Mouse (Mus musculus) testis, adult 10 weeks (tissue): Measurements from ENCODE around the gene Ms4a15. TPM values are rescaled to one million over a fixed set of nuclear protein-coding genes. Genes with fewer than 3 reads are reported as not detected.

Source experiments
- polyA plus RNA-seq: library from polyadenylated mRNA; stranded (reverse); fragments of 350-450 nt; fragmentation: Illumina TruSeq; extraction: RNeasy Lipid Tissue Mini Kit (QIAGEN cat#74804); gene quantifications from one replicate; pipeline ENCODE4 v1.2.3, GENCODE M21; 2014; ENCODE audit warnings: low read depth, low replicate concordance

Ms4a15 gene
- polyA plus RNA-seq: not detected

GRCm38 (mm10) chr19:10993150-10993549 is at the start of gene Ms4a15:
Gene Ms4a15 (minus strand): TSS chr19:10993250.

GRCm38 (mm10) chr19:11017891-11018290 is 24.8 kb upstream of the Ms4a15 start, which contains the start of gene Ms4a18:
Gene Ms4a18 (minus strand): TSS chr19:11018031.

GRCm38 (mm10) chr19:10974238-10974865 is 18.7 kb downstream of the Ms4a15 start, which contains the start of gene Ms4a10:
Gene Ms4a10 (minus strand): TSS chr19:10974670.

GRCm38 (mm10) chr19:10949112-10949511 is 43.9 kb downstream of the Ms4a15 start, which contains the start of gene Ccdc86:
Gene Ccdc86 (minus strand): TSS chr19:10949266.

GRCm38 (mm10) chr19:10937110-10937563 is 55.9 kb downstream of the Ms4a15 start, which contains the start of gene Ptgdr2:
Gene Ptgdr2 (plus strand): TSS chr19:10937160.

Other genes with a start within 250 kb of the Ms4a15 start
- not detected for gene Cd6, start 163.2 kb downstream of the Ms4a15 start, polyA plus RNA-seq
- gene Slc15a3, start 153.5 kb downstream of the Ms4a15 start, polyA plus RNA-seq: 0.32 TPM
- not detected for gene Tmem132a, start 123.3 kb downstream of the Ms4a15 start, polyA plus RNA-seq
- 10.3 TPM for gene Tmem109, start 111.2 kb downstream of the Ms4a15 start, polyA plus RNA-seq
- gene Prpf19, start 98.0 kb downstream of the Ms4a15 start, polyA plus RNA-seq: 34.5 TPM
- gene Zp1, start 72.6 kb downstream of the Ms4a15 start, polyA plus RNA-seq: not detected
- 0.27 TPM for gene Ptgdr2, start 56.1 kb downstream of the Ms4a15 start, polyA plus RNA-seq
- gene Ccdc86, start 44.0 kb downstream of the Ms4a15 start, polyA plus RNA-seq: 4.6 TPM
- gene Ms4a10, start 18.6 kb downstream of the Ms4a15 start, polyA plus RNA-seq: 0.42 TPM
- gene Ms4a18, start 24.8 kb upstream of the Ms4a15 start, polyA plus RNA-seq: 2.0 TPM
- gene Ms4a8a, start 87.9 kb upstream of the Ms4a15 start, polyA plus RNA-seq: 0.20 TPM
- gene 1700017D01Rik, start 137.6 kb upstream of the Ms4a15 start, polyA plus RNA-seq: 685 TPM
- gene 1700025F22Rik, start 172.1 kb upstream of the Ms4a15 start, polyA plus RNA-seq: 438 TPM
- 489 TPM for gene Ms4a13, start 203.5 kb upstream of the Ms4a15 start, polyA plus RNA-seq
- gene Ms4a12, start 239.2 kb upstream of the Ms4a15 start, polyA plus RNA-seq: not detected